Mouse (Mus musculus): ENCODE measurements around the gene 1810013L24Rik. TPM values are rescaled to one million over a fixed set of nuclear protein-coding genes. Genes with fewer than 3 reads are reported as not detected.

Gene 1810013L24Rik
- polyA plus RNA-seq, 1 experiment from 2014 or later, result 13.7 TPM

DNA sequence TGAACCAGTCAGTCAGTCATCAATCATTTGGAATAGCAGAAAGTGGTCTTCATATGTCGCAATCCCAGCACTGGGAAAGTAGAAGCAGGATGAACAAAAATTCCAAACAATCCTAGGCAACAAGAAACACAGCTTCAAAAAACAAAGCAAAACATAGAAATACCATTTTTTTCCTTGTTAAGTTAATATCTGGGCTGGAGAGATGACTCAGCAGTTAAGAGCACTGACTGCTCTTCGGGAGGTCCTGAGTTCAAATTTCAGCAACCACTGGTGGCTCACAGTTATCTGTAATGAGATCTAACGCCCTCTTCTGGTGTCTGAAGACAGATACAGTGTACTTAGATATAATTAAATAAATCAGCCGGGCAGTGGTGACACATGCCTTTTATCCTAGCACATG, 7.3 kb upstream of the 1810013L24Rik start:
- Histone ChIP-seq H3K9ac (ENCODE audit: low read length) (no peak overlapping the region), H3K4me3 (ENCODE audit: control insufficient read depth in 1 of 2, insufficient read depth in 1 of 2, low read depth in 1 of 2, low read length in 2 of 2) (no peak overlapping the region), H3K4me2 (ENCODE audit: low read length) (no peak overlapping the region), H3K36me3 (ENCODE audit: control insufficient read depth, insufficient read depth, low read length) (no peaks in the 10 kb centered on the region), H3K27ac (replicated peaks in 1 of 2; ENCODE audit: control insufficient read depth in 1 of 2, insufficient read depth in 1 of 2, low read depth in 2 of 2, low read length in 2 of 2) (no peak overlapping the region), H3K9me3 (ENCODE audit: control insufficient read depth, low read length) (no peaks in the 10 kb centered on the region), H3K27me3 (ENCODE audit: control insufficient read depth, insufficient read depth, low read length) (no peaks in the 10 kb centered on the region), H3K4me1 (ENCODE audit: control insufficient read depth in 2 of 2, insufficient read depth in 2 of 2, low read length in 2 of 2) (no peaks in the 10 kb centered on the region)
- ATAC-seq (ENCODE audit: insufficient number of reproducible peaks, insufficient read depth, low FRiP score, low read depth), result no peak
- 74% methylated on average over 4 of the region's 4 CpGs for WGBS

DNA sequence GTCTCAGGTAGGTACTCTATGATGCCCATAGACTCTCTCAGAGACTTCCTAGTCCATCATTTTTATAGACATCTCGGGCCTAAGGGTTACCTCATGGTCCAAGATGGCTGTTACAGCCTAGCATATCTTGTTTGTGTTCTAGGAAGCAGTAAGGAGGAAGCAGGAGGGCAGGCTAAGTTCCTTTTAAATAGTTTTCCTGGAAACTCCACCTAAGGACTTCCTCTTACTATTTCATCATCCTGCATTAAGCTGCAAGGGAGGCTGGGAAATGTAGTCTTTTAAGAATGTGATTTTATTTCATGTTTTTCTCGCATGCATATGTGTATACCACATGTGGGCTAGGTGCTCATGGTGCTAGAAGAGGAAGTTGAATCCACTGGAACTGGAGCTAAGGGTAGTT, 6.2 kb upstream of the 1810013L24Rik start:
- no peak for ATAC-seq (ENCODE audit: insufficient number of reproducible peaks, insufficient read depth, low FRiP score, low read depth)
- 66% methylated on average over 2 of the region's 2 CpGs for WGBS
- H3K27ac ChIP-seq (replicated peaks in 1 of 2; ENCODE audit: control insufficient read depth in 1 of 2, insufficient read depth in 1 of 2, low read depth in 2 of 2, low read length in 2 of 2), result no peak overlapping the region

DNA sequence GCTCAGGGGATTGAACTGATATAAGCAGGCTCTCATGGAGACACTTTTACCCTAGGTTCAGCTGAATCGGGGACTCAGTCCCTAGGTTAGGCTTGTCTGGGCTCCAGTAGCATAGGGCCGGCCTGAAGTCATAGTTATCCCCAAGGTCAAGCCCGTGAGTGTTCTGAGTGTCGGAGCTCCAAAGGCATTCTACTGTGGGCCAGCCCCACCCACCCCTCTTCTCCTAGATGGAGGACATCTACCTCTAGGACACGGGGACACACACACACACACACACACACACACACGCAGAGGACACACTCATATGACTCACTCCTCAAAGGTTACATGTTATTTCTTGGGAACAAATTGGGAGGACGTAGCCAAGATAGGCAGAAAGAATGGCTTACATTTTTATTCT, 2.5 kb upstream of the 1810013L24Rik start:
- no peak overlapping the region for H3K4me2 ChIP-seq (ENCODE audit: low read length)
- no peaks in the 10 kb centered on the region for H3K9me3 ChIP-seq (ENCODE audit: control insufficient read depth, low read length)
- H3K9ac ChIP-seq (ENCODE audit: low read length), result no peak overlapping the region
- H3K27me3 ChIP-seq (ENCODE audit: control insufficient read depth, insufficient read depth, low read length), result no peaks in the 10 kb centered on the region
- peaks cover 0 to 9% of the 10 kb centered on the region in 2 experiments; a peak in 2 of 4 replicates for H3K4me1 ChIP-seq (ENCODE audit: control insufficient read depth in 2 of 2, insufficient read depth in 2 of 2, low read length in 2 of 2)
- H3K36me3 ChIP-seq (ENCODE audit: control insufficient read depth, insufficient read depth, low read length), result peaks cover 8% of the 10 kb centered on the region
- H3K4me3 ChIP-seq (ENCODE audit: control insufficient read depth in 1 of 2, insufficient read depth in 1 of 2, low read depth in 1 of 2, low read length in 2 of 2), result no peak overlapping the region
- no peak overlapping the region for H3K27ac ChIP-seq (replicated peaks in 1 of 2; ENCODE audit: control insufficient read depth in 1 of 2, insufficient read depth in 1 of 2, low read depth in 2 of 2, low read length in 2 of 2)
- ATAC-seq (ENCODE audit: insufficient number of reproducible peaks, insufficient read depth, low FRiP score, low read depth), result no peak
- 67% methylated on average over 7 of the region's 7 CpGs for WGBS

More for the DNA sequence above, 6.2 kb upstream of the 1810013L24Rik start:
- Histone ChIP-seq H3K4me3 (ENCODE audit: control insufficient read depth in 1 of 2, insufficient read depth in 1 of 2, low read depth in 1 of 2, low read length in 2 of 2) (no peak overlapping the region), H3K4me2 (ENCODE audit: low read length) (no peak overlapping the region), H3K9ac (ENCODE audit: low read length) (no peak overlapping the region), H3K9me3 (ENCODE audit: control insufficient read depth, low read length) (no peaks in the 10 kb centered on the region), H3K36me3 (ENCODE audit: control insufficient read depth, insufficient read depth, low read length) (no peaks in the 10 kb centered on the region), H3K27me3 (ENCODE audit: control insufficient read depth, insufficient read depth, low read length) (no peaks in the 10 kb centered on the region), H3K4me1 (ENCODE audit: control insufficient read depth in 2 of 2, insufficient read depth in 2 of 2, low read length in 2 of 2) (no peaks in the 10 kb centered on the region)

DNA sequence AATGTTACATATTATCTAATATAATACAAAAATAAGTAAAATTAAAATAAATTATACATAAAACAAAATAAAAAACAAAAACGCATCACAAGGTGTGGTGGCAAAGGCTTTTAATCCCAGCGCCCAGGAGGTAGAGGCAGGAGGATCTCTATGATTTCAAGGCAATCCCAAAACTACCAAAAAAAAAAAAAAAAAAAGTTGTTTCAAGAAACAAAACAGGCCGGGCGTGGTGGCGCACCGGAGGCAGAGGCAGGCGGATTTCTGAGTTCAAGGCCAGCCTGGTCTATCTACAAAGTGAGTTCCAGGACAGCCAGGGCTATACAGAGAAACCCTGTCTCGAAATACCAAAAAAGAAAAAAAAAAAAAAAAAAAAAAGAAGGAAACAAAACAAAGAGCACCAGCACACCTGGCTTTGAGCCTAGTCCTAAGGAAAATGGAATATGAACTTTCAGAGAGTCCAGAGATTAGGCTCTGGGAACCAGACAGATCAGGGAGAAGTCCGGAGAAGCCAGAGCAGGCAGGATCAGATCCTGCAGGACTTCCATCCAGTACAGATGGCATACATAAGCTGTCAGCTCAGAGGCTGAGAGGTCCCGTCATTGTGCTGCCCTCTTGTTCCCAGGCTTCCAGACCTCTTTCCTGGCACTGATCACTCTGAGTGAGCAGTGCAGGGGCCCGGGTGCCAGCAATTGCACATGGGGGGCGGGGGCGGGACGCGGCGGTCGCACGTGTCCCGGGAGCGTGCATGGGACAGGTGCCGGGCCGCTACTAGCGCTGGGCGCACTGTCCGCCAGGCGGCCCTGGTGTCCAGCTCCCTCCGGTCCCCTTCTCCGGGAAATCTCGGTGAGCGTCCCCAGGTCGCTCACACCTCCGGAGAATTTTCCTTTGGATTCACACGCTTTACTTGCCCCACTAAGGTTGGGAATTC, 1.0 kb upstream of the 1810013L24Rik start:
- Histone ChIP-seq H3K9ac (ENCODE audit: low read length) (peak overlapping the region; percentile 77), H3K4me3 (ENCODE audit: control insufficient read depth in 1 of 2, insufficient read depth in 1 of 2, low read depth in 1 of 2, low read length in 2 of 2) (peak overlapping the region; percentile 63 to 99), H3K36me3 (ENCODE audit: control insufficient read depth, insufficient read depth, low read length) (peaks cover 21% of the 10 kb centered on the region), H3K4me1 (ENCODE audit: control insufficient read depth in 2 of 2, insufficient read depth in 2 of 2, low read length in 2 of 2) (peaks cover 0 to 19% of the 10 kb centered on the region in 2 experiments; a peak in 2 of 4 replicates), H3K9me3 (ENCODE audit: control insufficient read depth, low read length) (no peaks in the 10 kb centered on the region), H3K4me2 (ENCODE audit: low read length) (peak overlapping the region; percentile 88), H3K27ac (replicated peaks in 1 of 2; ENCODE audit: control insufficient read depth in 1 of 2, insufficient read depth in 1 of 2, low read depth in 2 of 2, low read length in 2 of 2) (peak overlapping the region; percentile 94 to 99), H3K27me3 (ENCODE audit: control insufficient read depth, insufficient read depth, low read length) (no peaks in the 10 kb centered on the region)
- 11% methylated on average over 31 of the region's 33 CpGs for WGBS
- peak; percentile 62 for ATAC-seq (ENCODE audit: insufficient number of reproducible peaks, insufficient read depth, low FRiP score, low read depth)

DNA sequence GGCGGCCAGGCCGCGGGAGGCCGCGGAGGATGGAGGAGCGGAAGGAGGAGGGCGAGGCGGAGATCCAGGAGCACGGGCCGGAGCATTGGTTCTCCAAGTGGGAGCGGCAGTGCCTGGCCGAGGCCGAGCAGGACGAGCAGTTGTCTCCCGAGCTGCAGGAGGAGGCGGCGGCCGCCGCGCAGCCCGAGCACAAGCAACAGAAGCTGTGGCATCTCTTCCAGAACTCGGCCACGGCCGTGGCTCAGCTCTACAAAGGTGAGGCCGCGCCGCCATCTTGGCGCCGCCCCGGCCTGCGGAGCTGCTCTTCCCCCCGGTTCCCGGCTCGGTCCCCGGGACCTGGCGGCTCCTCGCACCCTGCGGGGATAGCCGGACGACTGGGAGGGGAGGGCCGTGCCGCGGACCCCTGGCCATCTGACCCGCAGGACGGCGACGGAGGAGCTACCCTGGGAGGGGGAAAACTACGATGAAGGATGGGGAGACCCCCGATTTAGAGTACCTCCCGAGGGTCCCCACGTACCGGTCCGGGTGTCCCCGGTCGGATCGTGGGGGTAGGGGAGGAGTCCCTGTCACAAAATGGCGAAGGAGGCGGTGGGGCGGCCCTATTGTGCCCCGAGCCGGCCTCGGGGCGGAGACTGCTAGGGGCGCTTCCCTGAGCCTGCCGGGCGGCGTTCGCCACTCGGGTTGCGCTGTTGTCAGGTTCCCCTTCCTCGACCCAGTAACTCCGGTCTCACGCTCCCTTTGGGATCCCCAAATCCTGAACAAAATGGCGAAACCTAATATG, 721 bp downstream of the 1810013L24Rik start:
- WGBS, result under 1% methylated on average over 59 of the region's 74 CpGs
- H3K4me2 ChIP-seq (ENCODE audit: low read length), result peak overlapping the region; percentile 92
- peak overlapping the region; percentile 92 to 98 for H3K27ac ChIP-seq (replicated peaks in 1 of 2; ENCODE audit: control insufficient read depth in 1 of 2, insufficient read depth in 1 of 2, low read depth in 2 of 2, low read length in 2 of 2)

DNA sequence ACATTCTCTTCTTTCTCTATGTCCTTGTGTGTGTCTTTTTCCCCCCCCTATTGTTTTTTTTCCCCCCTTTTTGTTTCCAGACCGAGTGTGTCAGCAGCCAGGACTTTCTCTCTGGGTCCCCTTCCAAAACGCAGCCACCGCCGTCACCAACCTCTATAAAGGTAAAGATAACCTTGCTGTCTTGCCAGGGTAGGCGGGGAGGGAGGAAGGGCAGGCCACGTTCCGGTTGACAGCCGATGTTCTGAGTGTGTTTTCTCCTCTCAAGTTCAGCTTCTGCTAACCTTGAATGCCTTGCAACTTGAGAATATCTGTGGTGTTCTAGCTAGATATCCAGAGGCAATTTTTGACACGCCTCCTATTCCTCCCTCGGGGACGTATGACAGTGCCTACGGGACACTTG, 1.3 kb downstream of the 1810013L24Rik start:
- Histone ChIP-seq H3K4me2 (ENCODE audit: low read length) (peak overlapping the region; percentile 92), H3K36me3 (ENCODE audit: control insufficient read depth, insufficient read depth, low read length) (peaks cover 32% of the 10 kb centered on the region), H3K27ac (replicated peaks in 1 of 2; ENCODE audit: control insufficient read depth in 1 of 2, insufficient read depth in 1 of 2, low read depth in 2 of 2, low read length in 2 of 2) (peak overlapping the region; percentile 92 to 98), H3K9ac (ENCODE audit: low read length) (peak overlapping the region; percentile 100), H3K27me3 (ENCODE audit: control insufficient read depth, insufficient read depth, low read length) (no peaks in the 10 kb centered on the region), H3K9me3 (ENCODE audit: control insufficient read depth, low read length) (no peaks in the 10 kb centered on the region), H3K4me1 (ENCODE audit: control insufficient read depth in 2 of 2, insufficient read depth in 2 of 2, low read length in 2 of 2) (peaks cover 0 to 22% of the 10 kb centered on the region in 2 experiments; a peak in 2 of 4 replicates), H3K4me3 (ENCODE audit: control insufficient read depth in 1 of 2, insufficient read depth in 1 of 2, low read depth in 1 of 2, low read length in 2 of 2) (peak overlapping the region; percentile 94 to 99)
- WGBS, result 1% methylated on average over 12 of the region's 12 CpGs
- ATAC-seq (ENCODE audit: insufficient number of reproducible peaks, insufficient read depth, low FRiP score, low read depth), result no peak

More for the DNA sequence above, 721 bp downstream of the 1810013L24Rik start:
- no peaks in the 10 kb centered on the region for H3K27me3 ChIP-seq (ENCODE audit: control insufficient read depth, insufficient read depth, low read length)
- H3K4me1 ChIP-seq (ENCODE audit: control insufficient read depth in 2 of 2, insufficient read depth in 2 of 2, low read length in 2 of 2), result peaks cover 0 to 22% of the 10 kb centered on the region in 2 experiments; a peak in 2 of 4 replicates
- peak; percentile 10 for ATAC-seq (ENCODE audit: insufficient number of reproducible peaks, insufficient read depth, low FRiP score, low read depth)
- peak overlapping the region; percentile 100 for H3K9ac ChIP-seq (ENCODE audit: low read length)
- H3K9me3 ChIP-seq (ENCODE audit: control insufficient read depth, low read length), result no peaks in the 10 kb centered on the region
- H3K36me3 ChIP-seq (ENCODE audit: control insufficient read depth, insufficient read depth, low read length), result peaks cover 27% of the 10 kb centered on the region
- H3K4me3 ChIP-seq (ENCODE audit: control insufficient read depth in 1 of 2, insufficient read depth in 1 of 2, low read depth in 1 of 2, low read length in 2 of 2), result peak overlapping the region; percentile 94 to 99

DNA sequence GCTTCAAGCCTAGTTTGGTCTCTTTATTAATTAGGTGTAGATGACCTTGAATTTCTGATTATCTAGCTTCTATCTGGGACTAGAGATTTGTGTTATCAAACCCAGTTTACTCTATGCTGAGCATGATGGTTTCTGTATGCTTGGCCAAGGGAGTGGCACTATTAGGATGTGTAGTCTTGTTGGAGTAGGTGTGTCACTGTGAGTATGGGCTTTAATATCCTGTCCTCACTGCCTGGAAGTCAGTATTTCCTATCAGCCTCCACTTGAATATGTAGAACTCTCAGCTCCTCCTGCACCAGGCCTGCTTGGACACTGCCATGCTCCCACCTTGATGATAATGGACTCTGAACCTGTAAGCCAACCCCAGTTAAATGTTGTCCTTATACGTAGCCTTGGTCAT, 7.0 kb downstream of the 1810013L24Rik start:
- ATAC-seq (ENCODE audit: insufficient number of reproducible peaks, insufficient read depth, low FRiP score, low read depth), result no peak
- no peaks in the 10 kb centered on the region for H3K27me3 ChIP-seq (ENCODE audit: control insufficient read depth, insufficient read depth, low read length)
- no peak overlapping the region for H3K9ac ChIP-seq (ENCODE audit: low read length)
- no peaks in the 10 kb centered on the region for H3K9me3 ChIP-seq (ENCODE audit: control insufficient read depth, low read length)
- H3K4me1 ChIP-seq (ENCODE audit: control insufficient read depth in 2 of 2, insufficient read depth in 2 of 2, low read length in 2 of 2), result peaks cover 0 to 17% of the 10 kb centered on the region in 2 experiments; a peak in 2 of 4 replicates
- no peak overlapping the region for H3K4me3 ChIP-seq (ENCODE audit: control insufficient read depth in 1 of 2, insufficient read depth in 1 of 2, low read depth in 1 of 2, low read length in 2 of 2)
- no peak overlapping the region for H3K27ac ChIP-seq (replicated peaks in 1 of 2; ENCODE audit: control insufficient read depth in 1 of 2, insufficient read depth in 1 of 2, low read depth in 2 of 2, low read length in 2 of 2)
- WGBS, result 93% methylated on average over 1 of the region's 1 CpGs
- no peak overlapping the region for H3K4me2 ChIP-seq (ENCODE audit: low read length)
- peaks cover 82% of the 10 kb centered on the region for H3K36me3 ChIP-seq (ENCODE audit: control insufficient read depth, insufficient read depth, low read length)

Data from heart, embryonic 14.5 days (tissue).